Mouse (Mus musculus) CH12.LX (cell line): ENCODE measurements at regions not wholly inside any gene's neighbourhood (a gene's known extent, or its start where the extent isn't known, plus 50 kb on each side); places are given as distances from the start of the nearest gene placed in this dataset.

Experiments used
- DNase-seq: peaks from one replicate; pipeline ENCODE4 v3.0.0-alpha.2; 2013; ENCODE audit errors: extremely low read depth
- H3K27ac ChIP-seq: 2 replicates; pipeline ENCODE4 v1.5.1; 2012; ENCODE audit warnings: low read depth, mild to moderate bottlenecking, control low read depth, moderate library complexity; ENCODE audit not compliant: insufficient read depth
- H3K27me3 ChIP-seq: replicated peaks from 2 replicates; pipeline ENCODE3; 2012; ENCODE audit warnings: inconsistent platforms
- H3K36me3 ChIP-seq, 2 experiments: replicated peaks in 1 of 2; 2 replicates each; pipeline versions ENCODE3 to v1.6.1; 2012; ENCODE audit warnings: inconsistent platforms in 1 of 2, low read length in 1 of 2, mild to moderate bottlenecking in 1 of 2, mixed read lengths in 1 of 2, moderate library complexity in 1 of 2; ENCODE audit not compliant: control insufficient read depth in 1 of 2, insufficient read depth in 1 of 2
- H3K4me1 ChIP-seq, 2 experiments: 2 replicates each; pipeline ENCODE4 v1.6.1; 2012; ENCODE audit warnings: inconsistent platforms in 1 of 2, moderate library complexity in 1 of 2; ENCODE audit not compliant: insufficient read depth in 2 of 2, control insufficient read depth in 1 of 2
- H3K4me2 ChIP-seq: 2 replicates; pipeline ENCODE4 v1.6.1; 2012; ENCODE audit warnings: low read depth, mild to moderate bottlenecking, control low read depth; ENCODE audit not compliant: poor library complexity, insufficient read depth, severe bottlenecking
- H3K4me3 ChIP-seq, 3 experiments: fragments of 150-350 bp in 1 of 3; sonication (generic) in 1 of 3; replicated peaks in 1 of 3; 2 replicates each; pipeline versions ENCODE3 to v1.5.1; 2011 to 2012; ENCODE audit warnings: low read depth in 2 of 3, low read length in 2 of 3, mild to moderate bottlenecking in 2 of 3, moderate library complexity in 2 of 3, control low read depth in 1 of 3, improper control_type of control experiment in 1 of 3, inconsistent platforms in 1 of 3, mixed read lengths in 1 of 3; ENCODE audit not compliant: poor library complexity in 1 of 3
- H3K79me2 ChIP-seq: replicated peaks from 2 replicates; pipeline ENCODE4 v1.6.1; 2012; ENCODE audit warnings: mild to moderate bottlenecking, moderate library complexity; ENCODE audit not compliant: control insufficient read depth, poor library complexity, insufficient read depth, severe bottlenecking; ENCODE audit errors: extremely low read depth
- H3K9ac ChIP-seq: 2 replicates; pipeline ENCODE4 v1.6.1; 2012; ENCODE audit warnings: low read depth, mild to moderate bottlenecking, control low read depth, moderate library complexity; ENCODE audit not compliant: insufficient read depth
- H3K9me3 ChIP-seq: replicated peaks from 2 replicates; pipeline ENCODE3; 2012; ENCODE audit warnings: low read length, inconsistent platforms, mixed read lengths
- BHLHE40 ChIP-seq: IDR thresholded peaks from 2 replicates; pipeline ENCODE4 v1.6.1; 2011; ENCODE audit warnings: mild to moderate bottlenecking, low read depth, low read length, improper control_type of control experiment
- CHD1 ChIP-seq: IDR thresholded peaks from 2 replicates; pipeline ENCODE4 v1.6.1; 2012; ENCODE audit warnings: low read depth, low read length, improper control_type of control experiment, inconsistent platforms
- CTCF ChIP-seq, 2 experiments: IDR thresholded peaks in 1 of 2; conservative IDR thresholded peaks in 1 of 2; 2 replicates each; pipeline ENCODE4 v1.5.1; 2011 to 2012; ENCODE audit warnings: low read depth in 2 of 2, low read length in 2 of 2, improper control_type of control experiment in 1 of 2, inconsistent platforms in 1 of 2, mild to moderate bottlenecking in 1 of 2, moderate library complexity in 1 of 2
- E2F4 ChIP-seq: IDR thresholded peaks from 2 replicates; pipeline ENCODE4 v1.6.1; 2011; ENCODE audit warnings: low read depth, low read length, improper control_type of control experiment; ENCODE audit not compliant: insufficient replicate concordance
- ELF1 ChIP-seq: IDR thresholded peaks from 2 replicates; pipeline ENCODE4 v1.6.1; 2014; ENCODE audit warnings: low read depth, mild to moderate bottlenecking, inconsistent platforms, low read length, improper control_type of control experiment
- EP300 ChIP-seq: IDR thresholded peaks from 2 replicates; pipeline ENCODE4 v1.6.1; 2011; ENCODE audit warnings: low read length, improper control_type of control experiment
- ETS1 ChIP-seq: conservative IDR thresholded peaks from 2 replicates; pipeline ENCODE4 v1.6.1; 2012; ENCODE audit warnings: low read depth, mild to moderate bottlenecking, inconsistent platforms, low read length, improper control_type of control experiment, moderate library complexity
- GABPA ChIP-seq: IDR thresholded peaks from 2 replicates; pipeline ENCODE4 v1.6.1; 2012; ENCODE audit warnings: low read depth, low read length, improper control_type of control experiment, inconsistent platforms; ENCODE audit not compliant: insufficient replicate concordance
- JUN ChIP-seq: IDR thresholded peaks from 2 replicates; pipeline ENCODE4 v1.6.1; 2011; ENCODE audit warnings: low read depth, mild to moderate bottlenecking, low read length, improper control_type of control experiment, moderate library complexity; ENCODE audit not compliant: insufficient read depth
- JUND ChIP-seq: conservative IDR thresholded peaks from 2 replicates; pipeline ENCODE4 v1.6.1; 2011; ENCODE audit warnings: low read depth, low read length, improper control_type of control experiment
- KAT2A ChIP-seq: IDR thresholded peaks from 2 replicates; pipeline ENCODE4 v1.6.1; 2012; ENCODE audit warnings: low read length, improper control_type of control experiment, inconsistent platforms; ENCODE audit not compliant: insufficient replicate concordance
- MAFK ChIP-seq: IDR thresholded peaks from 2 replicates; pipeline ENCODE4 v1.6.1; 2011; ENCODE audit warnings: low read length, improper control_type of control experiment; ENCODE audit not compliant: insufficient replicate concordance
- MAX ChIP-seq: IDR thresholded peaks from 2 replicates; pipeline ENCODE4 v1.6.1; 2011; ENCODE audit warnings: low read length, improper control_type of control experiment
- MAZ ChIP-seq: IDR thresholded peaks from 2 replicates; pipeline ENCODE4 v1.6.1; 2012; ENCODE audit warnings: low read depth, mild to moderate bottlenecking, inconsistent platforms, low read length, improper control_type of control experiment, moderate library complexity
- POLR2A ChIP-seq: IDR thresholded peaks from 2 replicates; pipeline ENCODE4 v1.6.1; 2011; ENCODE audit warnings: low read depth, mild to moderate bottlenecking, improper control_type of control experiment, low read length
- POLR2AphosphoS2 ChIP-seq: IDR thresholded peaks from 2 replicates; pipeline ENCODE4 v1.6.1; 2011; ENCODE audit warnings: low read depth, low read length, improper control_type of control experiment
- SMC3 ChIP-seq: IDR thresholded peaks from 2 replicates; pipeline ENCODE4 v1.6.1; 2011; ENCODE audit warnings: low read depth, low read length, improper control_type of control experiment
- TBP ChIP-seq: conservative IDR thresholded peaks from 2 replicates; pipeline ENCODE4 v1.6.1; 2011; ENCODE audit warnings: low read depth, low read length, improper control_type of control experiment
- UBTF ChIP-seq: IDR thresholded peaks from 2 replicates; pipeline ENCODE4 v1.6.1; 2012; ENCODE audit warnings: low read depth, mild to moderate bottlenecking, inconsistent platforms, low read length, improper control_type of control experiment, moderate library complexity
- USF1 ChIP-seq: IDR thresholded peaks from 2 replicates; pipeline ENCODE4 v1.6.1; 2014; ENCODE audit warnings: low read depth, mild to moderate bottlenecking, inconsistent platforms, low read length, improper control_type of control experiment
- ZC3H11A ChIP-seq: IDR thresholded peaks from 2 replicates; pipeline ENCODE4 v1.6.1; 2012; ENCODE audit warnings: low read depth, mild to moderate bottlenecking, inconsistent platforms, low read length, improper control_type of control experiment
- ZMIZ1 ChIP-seq: IDR thresholded peaks from 2 replicates; pipeline ENCODE4 v1.6.1; 2012; ENCODE audit warnings: low read depth, mild to moderate bottlenecking, inconsistent platforms, low read length, improper control_type of control experiment
- ZNF384 ChIP-seq: IDR thresholded peaks from 2 replicates; pipeline ENCODE4 v1.6.1; 2012; ENCODE audit warnings: low read depth, low read length, improper control_type of control experiment, inconsistent platforms
- dilution Hi-C: fragments of 300-500 bp; cut with MboI; formaldehyde crosslinking; loops from 2 replicates; pipeline ENCODE4 v1.14.3; 2020; ENCODE audit warnings: low sequenced_read_pairs; ENCODE audit not compliant: extremely low pct_unique_long_range_greater_than_20kb, extremely low pct_ligation_motif_present
- in situ Hi-C: fragments of 300-500 bp; cut with MboI; formaldehyde crosslinking; loops from 3 replicates; pipeline ENCODE4 v1.14.3; 2019; ENCODE audit warnings: low sequenced_read_pairs, low pct_ligation_motif_present, low pct_unique_long_range_greater_than_20kb, mixed read lengths

DNA sequence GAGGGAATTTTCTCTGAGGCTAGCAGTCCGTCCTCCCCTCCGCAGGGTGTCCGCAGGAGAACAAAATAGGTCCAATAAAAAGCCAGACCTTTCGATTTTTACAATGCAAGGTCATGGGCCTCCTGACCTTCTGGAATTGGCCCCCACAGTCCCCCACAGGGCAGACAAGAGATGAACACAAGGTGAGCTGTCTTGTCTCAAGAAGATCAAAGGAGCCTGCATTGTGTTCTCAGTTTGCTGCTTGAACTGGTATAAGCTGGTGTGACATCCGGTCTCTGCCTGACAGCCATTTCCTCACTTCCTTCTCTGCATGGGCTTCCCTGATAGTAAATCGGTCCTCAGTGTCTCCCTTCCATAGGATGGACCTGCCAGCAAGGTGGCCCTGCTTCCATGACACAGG lies 425.5 kb downstream of the Cd83 start:
- H3K27ac ChIP-seq, result no peak overlapping the region
- no peaks in the 10 kb centered on the region for H3K79me2 ChIP-seq
- H3K4me3 ChIP-seq, result no peak overlapping the region
- dilution Hi-C loops (no loop called here), in situ Hi-C loops (no loop called here)
- no peak for TF ChIP-seq SMC3
- TF ChIP-seq E2F4, result no peak
- TF ChIP-seq ZC3H11A, result no peak
- TF ChIP-seq USF1, result no peak
- TF ChIP-seq ZMIZ1, result no peak
- no peak for TF ChIP-seq JUN
- TF ChIP-seq POLR2AphosphoS2, result no peak
- no peak for DNase-seq
- H3K9ac ChIP-seq, result no peak overlapping the region
- no peaks in the 10 kb centered on the region for H3K9me3 ChIP-seq
- no peaks in the 10 kb centered on the region for H3K36me3 ChIP-seq
- H3K4me1 ChIP-seq, result no peaks in the 10 kb centered on the region; a peak in 1 of 4 replicates
- H3K27me3 ChIP-seq, result no peaks in the 10 kb centered on the region
- H3K4me2 ChIP-seq, result no peak overlapping the region

GRCm38 (mm10) chr13:44212356-44212755 lies 427.8 kb downstream of the Cd83 start:
- DNase-seq, result no peak
- no peak overlapping the region for H3K9ac ChIP-seq
- no peak overlapping the region for H3K27ac ChIP-seq
- TF ChIP-seq GABPA, result no peak
- no peak for TF ChIP-seq ZNF384
- no peak for TF ChIP-seq MAX
- no peak for TF ChIP-seq POLR2A
- TF ChIP-seq JUN, result no peak
- no peak for TF ChIP-seq JUND
- TF ChIP-seq ELF1, result no peak
- TF ChIP-seq TBP, result no peak
- TF ChIP-seq KAT2A, result no peak
- no peaks in the 10 kb centered on the region for H3K9me3 ChIP-seq
- H3K4me3 ChIP-seq, result no peak overlapping the region
- no peaks in the 10 kb centered on the region for H3K79me2 ChIP-seq
- H3K4me1 ChIP-seq, result no peaks in the 10 kb centered on the region; a peak in 1 of 4 replicates
- no peak overlapping the region for H3K4me2 ChIP-seq
- H3K27me3 ChIP-seq, result no peaks in the 10 kb centered on the region
- no peaks in the 10 kb centered on the region for H3K36me3 ChIP-seq
- dilution Hi-C loops (no loop called here), in situ Hi-C loops (no loop called here)

DNA sequence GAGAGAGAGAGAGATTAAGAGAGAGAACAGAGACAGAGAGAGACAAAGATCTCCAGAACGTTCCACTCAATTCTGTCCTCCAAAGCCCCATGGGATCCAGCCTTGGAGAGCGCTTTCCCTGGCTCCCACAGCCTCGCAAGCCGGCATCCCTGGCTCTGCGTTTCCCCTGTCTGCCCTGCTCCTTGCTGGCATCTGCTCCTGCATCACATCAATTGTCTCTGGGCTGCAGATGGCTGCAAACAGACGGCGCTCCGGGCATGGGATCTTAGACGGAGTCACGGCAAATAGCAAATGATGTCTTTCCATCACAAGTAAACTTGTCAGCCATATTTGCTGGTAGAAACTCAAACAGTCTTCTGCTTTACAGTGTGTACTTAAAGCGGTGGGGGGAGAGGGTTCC lies 428.4 kb downstream of the Cd83 start:
- in situ Hi-C loops, result no loop called here
- H3K4me1 ChIP-seq, result no peaks in the 10 kb centered on the region; a peak in 1 of 4 replicates

More for the DNA sequence above, 428.4 kb downstream of the Cd83 start:
- Histone ChIP-seq H3K9me3 (no peaks in the 10 kb centered on the region), H3K36me3 (no peaks in the 10 kb centered on the region), H3K4me2 (no peak overlapping the region), H3K79me2 (no peaks in the 10 kb centered on the region), H3K27me3 (no peaks in the 10 kb centered on the region), H3K9ac (no peak overlapping the region), H3K4me3 (no peak overlapping the region), H3K27ac (no peak overlapping the region)
- no peak for TF ChIP-seq CHD1
- TF ChIP-seq JUND, result no peak
- TF ChIP-seq ETS1, result no peak
- TF ChIP-seq MAZ, result no peak
- TF ChIP-seq MAFK, result no peak
- no peak for TF ChIP-seq CTCF (conservative IDR thresholded peaks at IDR 0.05 in 1 of 2, IDR thresholded peaks at IDR 0.05 in 1 of 2; ENCODE audit: low read depth in 2 of 2, low read length in 2 of 2)
- TF ChIP-seq BHLHE40, result no peak
- TF ChIP-seq EP300, result no peak
- TF ChIP-seq UBTF, result no peak
- DNase-seq, result no peak
- dilution Hi-C loops, result no loop called here
